Mouse (Mus musculus) ES-E14 (cell line): ENCODE measurements around the gene Wdr20.
"Not testable (repeated sequence)": the region's sequence is repeated elsewhere in the genome, so short reads cannot be mapped to it uniquely, and the experiment has no call there.

Experiments
- CHD2 ChIP-seq: IDR thresholded peaks from 2 replicates; pipeline ENCODE4 v1.6.1; 2014; ENCODE audit warnings: mild to moderate bottlenecking, low read depth, low read length, inconsistent platforms
- HCFC1 ChIP-seq: IDR thresholded peaks from 2 replicates; pipeline ENCODE4 v1.6.1; 2012; ENCODE audit warnings: low read length, inconsistent platforms, borderline replicate concordance; ENCODE audit not compliant: insufficient read depth
- MAFK ChIP-seq: IDR thresholded peaks from 2 replicates; pipeline ENCODE4 v1.6.1; 2014; ENCODE audit warnings: mild to moderate bottlenecking, low read depth, low read length, inconsistent platforms; ENCODE audit not compliant: insufficient read depth
- ZC3H11A ChIP-seq: IDR thresholded peaks from 2 replicates; pipeline ENCODE4 v1.6.1; 2012; ENCODE audit warnings: low read depth, mild to moderate bottlenecking, inconsistent platforms, low read length, borderline replicate concordance
- ZNF384 ChIP-seq: IDR thresholded peaks from 2 replicates; pipeline ENCODE4 v1.6.1; 2012; ENCODE audit warnings: low read depth, low read length, inconsistent platforms

- TF ChIP-seq CHD2, ZC3H11A, HCFC1, MAFK: not testable (repeated sequence)
- TF ChIP-seq ZNF384: peak; percentile 60; the same call in 1 of the 2 replicates
Measured at GRCm38 (mm10) chr12:110733254-110733653, 4.5 kb upstream of the Wdr20 start.
